In genomic region chr13:96132833-96133232, GRCm38 (mm10) we compare ENCODE assay signal across 8 mouse cellular contexts. TPM values are rescaled to one million over a fixed set of nuclear protein-coding genes. Genes with fewer than 3 reads are reported as not detected.
A peak's percentile ranks its signal among the peaks of the same experiment; 100 is the strongest.
DNase-seq lines count a peak whose midpoint lies in the region; ATAC-seq and TF ChIP-seq lines count a peak whose summit lies in the region.

No protein-coding gene starts in this region.

- TF ChIP-seq POLR2A in lung, adult 2 months (IDR thresholded peaks at IDR 0.05; ENCODE audit: borderline replicate concordance, extremely low read depth, low read depth, low read length): no peak

- no peak for TF ChIP-seq CTCF in lung, postnatal 0 days (IDR thresholded peaks at IDR 0.05)
- TF ChIP-seq CTCF in lung, adult 2 months (IDR thresholded peaks at IDR 0.05; ENCODE audit: insufficient read depth, low read length): no peak
- no peak for TF ChIP-seq CTCF in intestine, postnatal 0 days (IDR thresholded peaks at IDR 0.05; ENCODE audit: low read depth)

- ATAC-seq in lung, postnatal 0 days: peak; percentile 9; the same call in 1 of the 2 replicates
- ATAC-seq in intestine, postnatal 0 days: no peak
- ATAC-seq in stomach, embryonic 14.5 days (ENCODE audit: insufficient number of reproducible peaks, insufficient read depth, low FRiP score, low read depth): peak; percentile 29; the same call in 1 of the 2 replicates

- under 1% methylated on average over 13 of the region's 15 CpGs for WGBS in lung, postnatal 0 days
- 1% methylated on average over 15 of the region's 15 CpGs for WGBS in lung, adult 2 months
- WGBS in intestine, postnatal 0 days: under 1% methylated on average over 15 of the region's 15 CpGs
- under 1% methylated on average over 15 of the region's 15 CpGs for WGBS in stomach, embryonic 14.5 days

- peak overlapping the region; percentile 33; the same call in 1 of the 2 replicates for H3K4me3 ChIP-seq in lung, postnatal 0 days (ENCODE audit: low read depth, low read length)
- H3K4me3 ChIP-seq in lung, adult 2 months (replicated peaks; ENCODE audit: extremely low read depth, low read depth, low read length): no peak overlapping the region
- peak overlapping the region; percentile 33 for H3K4me3 ChIP-seq in intestine, postnatal 0 days (ENCODE audit: low read depth, low read length)
- H3K4me3 ChIP-seq in stomach, embryonic 14.5 days (ENCODE audit: low read depth, low read length): peak overlapping the region; percentile 43

- H3K4me1 ChIP-seq in lung, postnatal 0 days (ENCODE audit: insufficient read depth, low read depth, low read length): no peaks in the 10 kb centered on the region
- H3K4me1 ChIP-seq in lung, adult 2 months (ENCODE audit: control insufficient read depth, insufficient read depth, low read length): no peaks in the 10 kb centered on the region
- no peaks in the 10 kb centered on the region for H3K4me1 ChIP-seq in intestine, postnatal 0 days (replicated peaks; ENCODE audit: control insufficient read depth, insufficient read depth, low read length)
- H3K4me1 ChIP-seq in stomach, embryonic 14.5 days (ENCODE audit: control insufficient read depth, insufficient read depth, low read length): 0 out of 2 replicates have a peak, but pooled peaks cover 5% of the 10 kb centered on the region

- TF ChIP-seq EP300 in lung, postnatal 0 days (IDR thresholded peaks at IDR 0.05): no peak

- H3K9me3 ChIP-seq in lung, postnatal 0 days (ENCODE audit: low read length): no peaks in the 10 kb centered on the region
- no peaks in the 10 kb centered on the region for H3K9me3 ChIP-seq in intestine, postnatal 0 days (ENCODE audit: control insufficient read depth)
- H3K9me3 ChIP-seq in stomach, embryonic 14.5 days (ENCODE audit: control insufficient read depth, low read depth, low read length): no peaks in the 10 kb centered on the region

- no peak overlapping the region for H3K9ac ChIP-seq in lung, postnatal 0 days (replicated peaks; ENCODE audit: low read depth)
- no peak overlapping the region for H3K9ac ChIP-seq in intestine, postnatal 0 days (ENCODE audit: low read depth, low read length)
- no peak overlapping the region for H3K9ac ChIP-seq in stomach, embryonic 14.5 days (replicated peaks; ENCODE audit: low read depth, low read length)

- intact Hi-C loops in heart, postnatal 25 days (cut with DNase I): no loop called here

- no peak overlapping the region for H3K27ac ChIP-seq in lung, postnatal 0 days (ENCODE audit: low read length)
- H3K27ac ChIP-seq in intestine, postnatal 0 days (ENCODE audit: low read depth, low read length): no peak overlapping the region
- no peak overlapping the region for H3K27ac ChIP-seq in stomach, embryonic 14.5 days (ENCODE audit: low read length)

- peak; percentile 44 for DNase-seq in heart, adult 11 months
- no peak for DNase-seq in heart, postnatal 25 days (ENCODE audit: low spot score)
- no peak for DNase-seq in lung, postnatal 0 days (ENCODE audit: low spot score)
- no peak for DNase-seq in lung, adult 2 months
- no peak for DNase-seq in cerebellum, adult 9-11 months
- no peak for DNase-seq in urinary bladder, postnatal 10 days (ENCODE audit: low spot score)

- H3K36me3 ChIP-seq in lung, postnatal 0 days (ENCODE audit: insufficient read depth, low read length): no peaks in the 10 kb centered on the region
- H3K36me3 ChIP-seq in intestine, postnatal 0 days (ENCODE audit: control insufficient read depth, insufficient read depth): no peaks in the 10 kb centered on the region
- H3K36me3 ChIP-seq in stomach, embryonic 14.5 days (ENCODE audit: control insufficient read depth, insufficient read depth, low read length): no peaks in the 10 kb centered on the region

- peak overlapping the region; percentile 58 for H3K4me2 ChIP-seq in lung, postnatal 0 days (replicated peaks; ENCODE audit: low read depth, low read length)
- peak overlapping the region; percentile 66 for H3K4me2 ChIP-seq in intestine, postnatal 0 days (replicated peaks; ENCODE audit: low read depth)
- peak overlapping the region; percentile 74 for H3K4me2 ChIP-seq in stomach, embryonic 14.5 days (replicated peaks; ENCODE audit: low read depth, low read length)

- H3K27me3 ChIP-seq in lung, postnatal 0 days (replicated peaks; ENCODE audit: insufficient read depth, low read length): peaks cover 43% of the 10 kb centered on the region; the same call in 1 of the 2 replicates
- H3K27me3 ChIP-seq in intestine, postnatal 0 days (replicated peaks; ENCODE audit: control insufficient read depth, insufficient read depth, low read length): peaks cover 66% of the 10 kb centered on the region
- peaks cover 29% of the 10 kb centered on the region for H3K27me3 ChIP-seq in stomach, embryonic 14.5 days (ENCODE audit: control insufficient read depth, insufficient read depth, low read length)

RNA-seq across cellular contexts. Expression of gene Sv2c, which starts 0.5 kb away (rescaled TPM):
- under 1 TPM; 0.16 to 0.17 TPM for total RNA-seq in heart, postnatal 25 days (2021)
- polyA plus RNA-seq in lung, postnatal 0 days (2015; fragmentation: Nextera tagmentation; extraction: Ambion mirVana): 0.27 and 0.30 TPM in 2 replicates
- polyA plus RNA-seq in lung, adult 2 months (2012; rRNA removed): 0.18 and 0.36 TPM in 2 replicates
- 1.3 and 1.6 TPM in 2 replicates for polyA plus RNA-seq in intestine, postnatal 0 days (2015; fragmentation: Nextera tagmentation; extraction: Ambion mirVana)
- polyA plus RNA-seq in stomach, embryonic 14.5 days (2014; fragmentation: Nextera tagmentation; extraction: Ambion mirVana): 2.7 and 4.0 TPM in 2 replicates

RNA-seq across cellular contexts. Expression of gene Gm17190, which starts 51.0 kb away (rescaled TPM):
- total RNA-seq in heart, postnatal 25 days (2021): not detected
- polyA plus RNA-seq in lung, postnatal 0 days (2015; fragmentation: Nextera tagmentation; extraction: Ambion mirVana): not detected in 2 replicates
- polyA plus RNA-seq in lung, adult 2 months (2012; rRNA removed): not detected in 2 replicates
- polyA plus RNA-seq in intestine, postnatal 0 days (2015; fragmentation: Nextera tagmentation; extraction: Ambion mirVana): not detected in 2 replicates
- polyA plus RNA-seq in stomach, embryonic 14.5 days (2014; fragmentation: Nextera tagmentation; extraction: Ambion mirVana): not detected in 2 replicates

RNA-seq across cellular contexts. Expression of gene Gm20075, which starts 51.7 kb away (rescaled TPM):
- total RNA-seq in heart, postnatal 25 days (2021): 10 to 100 TPM; 12.6 to 13.4 TPM
- polyA plus RNA-seq in lung, postnatal 0 days (2015; fragmentation: Nextera tagmentation; extraction: Ambion mirVana): 8.7 and 15.2 TPM in 2 replicates
- 0.07 and 0.78 TPM in 2 replicates for polyA plus RNA-seq in lung, adult 2 months (2012; rRNA removed)
- 11.9 and 13.0 TPM in 2 replicates for polyA plus RNA-seq in intestine, postnatal 0 days (2015; fragmentation: Nextera tagmentation; extraction: Ambion mirVana)
- polyA plus RNA-seq in stomach, embryonic 14.5 days (2014; fragmentation: Nextera tagmentation; extraction: Ambion mirVana): 20.6 and 20.8 TPM in 2 replicates
